Mouse (Mus musculus): ENCODE measurements at regions not wholly inside any gene's neighbourhood (a gene's known extent, or its start where the extent isn't known, plus 50 kb on each side); places are given as distances from the start of the nearest gene placed in this dataset.
A peak's percentile ranks its signal among the peaks of the same experiment; 100 is the strongest.

DNA sequence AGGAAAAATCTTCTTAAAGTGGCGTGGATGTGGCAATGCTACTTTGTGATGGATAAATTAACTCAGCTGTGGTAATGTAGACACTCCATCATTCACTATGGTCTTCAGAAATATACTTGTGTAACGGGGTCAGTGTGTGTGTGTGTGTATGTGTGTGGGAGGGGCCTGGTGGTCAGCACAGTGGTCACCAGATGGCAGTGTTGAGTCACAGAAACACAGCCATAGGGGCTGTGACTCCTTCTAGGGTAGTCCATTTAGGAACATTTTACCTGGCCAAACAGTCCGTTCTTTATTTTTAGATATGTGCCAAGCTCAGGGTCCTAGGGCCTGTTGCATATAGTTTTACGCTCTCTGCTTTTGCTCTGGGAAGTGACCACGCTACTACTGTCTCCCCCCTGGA lies 96.3 kb upstream of the Mphosph6 start:
- Histone ChIP-seq H3K9me3 (replicated peaks) (peaks cover 2% of the 10 kb centered on the region; the same call in 1 of the 2 replicates), H3K27me3 (replicated peaks) (no peaks in the 10 kb centered on the region), H3K9ac (no peak overlapping the region), H3K4me3 (no peak overlapping the region), H3K27ac (ENCODE audit: poor library complexity, severe bottlenecking) (no peak overlapping the region), H3K4me2 (no peak overlapping the region), H3K4me1 (replicated peaks) (no peaks in the 10 kb centered on the region), H3K36me3 (no peaks in the 10 kb centered on the region)
- no peak for ATAC-seq (ENCODE audit: insufficient number of reproducible peaks, low FRiP score)
- WGBS, result 68% methylated on average over 5 of the region's 5 CpGs

DNA sequence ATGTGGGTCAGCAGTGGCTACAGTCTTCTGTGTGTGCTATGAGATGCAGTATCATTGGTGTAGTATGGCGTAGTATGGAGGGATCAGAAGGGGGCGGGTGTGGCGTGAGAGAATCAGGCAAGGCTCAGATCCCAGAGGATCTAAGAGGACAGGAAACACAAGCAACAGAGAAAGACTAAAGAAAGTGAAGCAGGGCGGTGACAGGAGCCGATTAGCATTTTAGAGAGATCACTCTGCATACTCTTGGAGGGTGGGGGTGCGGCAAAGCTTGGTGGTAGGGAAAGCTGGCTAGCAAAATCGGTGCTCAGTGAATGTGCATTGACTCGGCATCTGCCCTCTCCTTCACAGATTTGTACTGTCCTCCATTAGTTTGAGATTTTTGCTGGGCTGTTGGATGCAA lies 93.1 kb upstream of the Mphosph6 start:
- ATAC-seq (ENCODE audit: insufficient number of reproducible peaks, low FRiP score), result no peak
- H3K27me3 ChIP-seq (replicated peaks), result no peaks in the 10 kb centered on the region
- no peak overlapping the region for H3K4me3 ChIP-seq
- 38% methylated on average over 8 of the region's 8 CpGs for WGBS
- no peaks in the 10 kb centered on the region for H3K4me1 ChIP-seq (replicated peaks)
- H3K4me2 ChIP-seq, result no peak overlapping the region
- H3K36me3 ChIP-seq, result no peaks in the 10 kb centered on the region
- H3K9me3 ChIP-seq (replicated peaks), result no peaks in the 10 kb centered on the region
- H3K9ac ChIP-seq, result no peak overlapping the region
- H3K27ac ChIP-seq (ENCODE audit: poor library complexity, severe bottlenecking), result no peak overlapping the region

DNA sequence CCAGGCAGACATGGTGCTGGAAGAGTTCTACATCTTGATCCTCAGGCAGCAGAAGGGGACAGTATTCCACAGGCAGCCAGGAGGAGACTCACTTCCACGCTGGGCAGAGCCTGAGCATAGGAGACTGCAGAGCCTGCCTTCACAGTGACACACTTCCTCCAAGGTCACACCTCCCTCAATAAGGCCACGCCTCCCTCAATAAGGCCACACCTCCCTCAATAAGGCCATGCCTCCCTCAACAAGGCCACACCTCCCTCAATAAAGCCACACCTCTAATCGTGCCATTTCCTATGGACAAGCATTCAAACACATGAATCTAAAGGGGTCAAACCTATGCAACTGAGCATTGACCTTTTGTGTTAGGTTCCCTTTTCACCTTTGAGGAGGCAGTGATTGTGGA lies 88.5 kb upstream of the Mphosph6 start:
- no peak overlapping the region for H3K4me3 ChIP-seq
- no peak overlapping the region for H3K4me2 ChIP-seq
- H3K9me3 ChIP-seq (replicated peaks), result no peaks in the 10 kb centered on the region
- no peaks in the 10 kb centered on the region for H3K36me3 ChIP-seq
- no peaks in the 10 kb centered on the region for H3K27me3 ChIP-seq (replicated peaks)
- no peak overlapping the region for H3K27ac ChIP-seq (ENCODE audit: poor library complexity, severe bottlenecking)
- H3K4me1 ChIP-seq (replicated peaks), result no peaks in the 10 kb centered on the region
- WGBS, result 69% methylated on average over 3 of the region's 3 CpGs
- H3K9ac ChIP-seq, result no peak overlapping the region
- ATAC-seq (ENCODE audit: insufficient number of reproducible peaks, low FRiP score), result no peak

DNA sequence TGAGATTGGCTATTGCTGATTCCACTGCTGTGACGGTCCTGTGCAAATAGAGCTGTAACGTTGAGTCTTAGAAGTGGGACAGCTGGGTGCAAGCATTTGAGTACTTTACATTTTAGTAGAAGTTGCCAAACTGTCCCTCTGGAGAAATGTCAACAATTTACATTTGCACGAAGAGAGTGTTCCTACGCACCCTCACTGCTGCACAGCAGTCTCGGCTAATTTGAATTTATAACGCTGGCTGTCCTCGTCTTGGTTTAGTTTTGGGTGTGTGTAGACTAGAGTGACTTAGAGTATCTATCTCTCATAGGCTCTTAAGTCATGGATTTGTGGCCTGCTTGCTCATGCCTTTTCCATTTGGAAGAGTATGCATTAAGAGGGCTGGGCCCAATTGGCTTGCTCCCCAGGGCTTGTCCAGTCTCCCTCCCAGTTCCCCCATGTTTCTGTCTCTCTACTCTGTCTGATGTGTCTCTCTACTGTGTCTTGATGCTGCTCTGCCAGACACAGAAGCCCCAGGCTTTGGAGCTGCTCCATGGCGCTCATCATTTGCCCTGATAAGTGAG lies 79.8 kb upstream of the Mphosph6 start:
- WGBS, result 88% methylated on average over 8 of the region's 8 CpGs
- Histone ChIP-seq H3K9ac (no peak overlapping the region), H3K4me1 (replicated peaks) (no peaks in the 10 kb centered on the region), H3K27ac (ENCODE audit: poor library complexity, severe bottlenecking) (no peak overlapping the region), H3K4me2 (no peak overlapping the region), H3K27me3 (replicated peaks) (no peaks in the 10 kb centered on the region), H3K9me3 (replicated peaks) (no peaks in the 10 kb centered on the region), H3K4me3 (no peak overlapping the region), H3K36me3 (no peaks in the 10 kb centered on the region)
- no peak for ATAC-seq (ENCODE audit: insufficient number of reproducible peaks, low FRiP score)

DNA sequence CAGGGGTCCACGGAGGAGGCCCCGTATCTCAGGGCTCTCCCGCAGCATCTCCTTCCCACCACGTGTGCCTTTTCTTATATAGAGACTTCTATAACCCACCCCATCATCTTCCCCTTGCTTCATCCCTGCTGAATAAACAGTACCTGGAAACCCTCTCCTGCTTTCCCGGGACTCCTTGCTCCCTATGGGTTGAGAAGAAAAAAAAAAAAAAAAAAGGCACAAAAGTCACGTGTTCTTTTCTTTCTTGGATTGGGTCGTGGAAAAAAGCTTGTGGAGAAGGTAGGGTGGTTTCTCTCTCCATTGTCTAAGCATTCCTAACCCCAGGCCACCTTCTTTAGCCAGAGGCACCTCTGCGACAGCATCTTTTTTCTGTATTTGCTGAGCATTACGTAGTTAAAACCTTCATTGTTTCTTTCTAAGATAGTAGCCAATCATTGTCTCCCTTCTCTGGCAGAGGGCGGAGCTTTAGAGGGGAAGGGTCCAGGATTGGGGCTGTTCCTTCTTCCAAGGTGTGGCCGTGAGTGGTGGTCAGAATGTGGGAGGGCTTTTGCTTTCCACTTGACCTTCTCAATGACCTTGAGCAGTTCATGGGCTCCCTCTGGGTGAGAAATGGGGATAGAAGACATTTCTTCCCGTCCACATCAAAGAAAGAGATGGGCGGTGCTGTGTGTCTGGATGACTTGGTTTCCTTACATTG lies 78.7 kb upstream of the Mphosph6 start:
- ATAC-seq (ENCODE audit: insufficient number of reproducible peaks, low FRiP score), result no peak
- Histone ChIP-seq H3K36me3 (no peaks in the 10 kb centered on the region), H3K4me2 (no peak overlapping the region), H3K27ac (ENCODE audit: poor library complexity, severe bottlenecking) (no peak overlapping the region), H3K9me3 (replicated peaks) (no peaks in the 10 kb centered on the region), H3K27me3 (replicated peaks) (no peaks in the 10 kb centered on the region), H3K9ac (no peak overlapping the region), H3K4me1 (replicated peaks) (no peaks in the 10 kb centered on the region), H3K4me3 (no peak overlapping the region)
- 67% methylated on average over 13 of the region's 13 CpGs for WGBS

DNA sequence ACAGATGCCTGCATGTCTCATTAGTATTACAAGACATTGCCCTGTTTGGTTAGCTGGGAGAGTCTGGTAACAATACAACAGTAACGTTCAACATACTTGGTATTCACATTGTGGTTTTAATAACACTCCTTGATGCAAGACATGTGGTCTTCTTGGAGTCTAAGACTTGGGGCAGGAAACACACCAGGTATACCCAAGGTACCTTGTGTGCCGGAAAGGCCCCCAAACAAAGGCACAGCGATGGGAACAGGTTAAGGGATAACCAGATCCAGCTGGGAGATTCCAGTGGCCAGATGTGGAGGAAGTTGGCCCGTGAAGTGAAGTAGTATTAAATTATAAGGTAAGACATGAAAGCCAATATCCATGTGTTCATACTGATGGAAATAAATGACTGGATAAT lies 71.9 kb upstream of the Mphosph6 start:
- ATAC-seq (ENCODE audit: insufficient number of reproducible peaks, low FRiP score), result no peak
- no peaks in the 10 kb centered on the region for H3K9me3 ChIP-seq (replicated peaks)
- H3K27me3 ChIP-seq (replicated peaks), result no peaks in the 10 kb centered on the region
- H3K9ac ChIP-seq, result no peak overlapping the region
- H3K4me3 ChIP-seq, result no peak overlapping the region
- 80% methylated on average over 4 of the region's 4 CpGs for WGBS
- no peak overlapping the region for H3K4me2 ChIP-seq
- H3K27ac ChIP-seq (ENCODE audit: poor library complexity, severe bottlenecking), result no peak overlapping the region
- H3K36me3 ChIP-seq, result no peaks in the 10 kb centered on the region
- H3K4me1 ChIP-seq (replicated peaks), result no peaks in the 10 kb centered on the region

DNA sequence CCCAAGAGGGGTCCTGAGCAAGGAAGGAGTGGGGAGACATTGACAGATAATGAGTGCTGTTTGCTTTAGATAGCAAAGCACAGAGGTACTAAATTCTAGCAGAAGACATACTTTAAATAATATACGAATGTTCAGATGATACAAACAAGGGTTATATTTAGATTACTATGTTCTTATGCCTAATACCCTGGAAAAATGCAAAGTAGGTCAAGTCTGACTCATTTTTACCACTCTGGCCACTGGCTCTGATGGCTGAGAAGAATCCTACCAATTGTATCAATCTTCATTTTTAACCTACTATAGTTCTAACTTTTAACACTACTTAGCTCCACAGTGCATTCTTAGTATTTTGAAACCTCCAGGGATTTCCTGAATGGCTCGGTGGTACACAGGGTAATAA lies 65.4 kb upstream of the Mphosph6 start:
- no peak overlapping the region for H3K4me3 ChIP-seq
- WGBS, result 64% methylated on average over 2 of the region's 2 CpGs
- ATAC-seq (ENCODE audit: insufficient number of reproducible peaks, low FRiP score), result no peak
- H3K4me1 ChIP-seq (replicated peaks), result no peaks in the 10 kb centered on the region
- no peaks in the 10 kb centered on the region for H3K9me3 ChIP-seq (replicated peaks)
- no peak overlapping the region for H3K27ac ChIP-seq (ENCODE audit: poor library complexity, severe bottlenecking)
- H3K36me3 ChIP-seq, result no peaks in the 10 kb centered on the region
- no peak overlapping the region for H3K9ac ChIP-seq
- H3K4me2 ChIP-seq, result no peak overlapping the region
- 0 out of 2 replicates have a peak, but pooled peaks cover 2% of the 10 kb centered on the region for H3K27me3 ChIP-seq (replicated peaks)

DNA sequence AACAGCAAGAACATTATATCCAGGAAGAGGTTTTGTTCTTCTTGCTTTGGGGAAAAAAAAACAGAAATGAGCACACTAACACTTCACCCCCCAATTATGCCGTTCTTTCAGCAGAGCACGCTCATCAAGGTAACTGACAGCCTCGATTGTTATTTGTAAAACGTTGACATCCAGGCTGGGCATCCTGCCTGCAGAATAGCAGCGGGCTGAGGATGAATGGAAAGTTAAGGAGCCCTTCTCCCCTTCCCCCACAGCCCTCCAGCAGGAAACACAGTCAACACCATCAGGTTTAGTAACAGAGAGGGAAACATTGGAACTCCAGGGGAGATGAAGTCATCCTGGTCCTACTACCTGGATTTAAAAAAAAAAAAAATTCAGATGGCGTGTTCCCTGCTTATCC lies 63.3 kb upstream of the Mphosph6 start:
- Histone ChIP-seq H3K4me3 (no peak overlapping the region), H3K4me1 (replicated peaks) (peaks cover 1% of the 10 kb centered on the region; the same call in 1 of the 2 replicates), H3K36me3 (no peaks in the 10 kb centered on the region), H3K27me3 (replicated peaks) (0 out of 2 replicates have a peak, but pooled peaks cover 2% of the 10 kb centered on the region), H3K4me2 (no peak overlapping the region), H3K27ac (ENCODE audit: poor library complexity, severe bottlenecking) (no peak overlapping the region), H3K9ac (no peak overlapping the region), H3K9me3 (replicated peaks) (no peaks in the 10 kb centered on the region)
- no peak for ATAC-seq (ENCODE audit: insufficient number of reproducible peaks, low FRiP score)
- 29% methylated on average over 6 of the region's 6 CpGs for WGBS

DNA sequence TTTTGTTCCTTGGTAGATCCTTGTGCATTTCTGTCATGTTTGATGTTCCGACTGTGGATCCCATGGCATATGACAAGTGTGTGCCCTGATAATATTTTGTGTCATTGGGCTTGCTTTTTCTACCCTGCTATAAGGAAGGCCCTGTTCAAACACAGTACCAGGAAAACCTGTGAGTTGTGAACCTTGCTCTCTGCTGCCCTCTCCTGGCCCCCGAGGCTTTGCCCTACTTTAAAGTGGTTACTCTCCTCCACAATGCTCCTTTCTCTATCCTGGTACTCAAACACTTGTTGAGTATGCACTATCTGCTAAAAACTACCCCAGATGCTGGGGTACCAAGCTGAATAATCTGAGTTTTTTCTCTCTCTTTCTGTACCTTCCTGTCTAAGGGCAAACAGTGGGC lies 62.1 kb upstream of the Mphosph6 start:
- Histone ChIP-seq H3K36me3 (no peaks in the 10 kb centered on the region), H3K4me3 (no peak overlapping the region), H3K27ac (ENCODE audit: poor library complexity, severe bottlenecking) (no peak overlapping the region), H3K4me2 (no peak overlapping the region), H3K9me3 (replicated peaks) (no peaks in the 10 kb centered on the region), H3K9ac (no peak overlapping the region), H3K4me1 (replicated peaks) (peaks cover 3% of the 10 kb centered on the region; the same call in 1 of the 2 replicates), H3K27me3 (replicated peaks) (0 out of 2 replicates have a peak, but pooled peaks cover 2% of the 10 kb centered on the region)
- WGBS, result 32% methylated on average over 2 of the region's 2 CpGs
- ATAC-seq (ENCODE audit: insufficient number of reproducible peaks, low FRiP score), result no peak

DNA sequence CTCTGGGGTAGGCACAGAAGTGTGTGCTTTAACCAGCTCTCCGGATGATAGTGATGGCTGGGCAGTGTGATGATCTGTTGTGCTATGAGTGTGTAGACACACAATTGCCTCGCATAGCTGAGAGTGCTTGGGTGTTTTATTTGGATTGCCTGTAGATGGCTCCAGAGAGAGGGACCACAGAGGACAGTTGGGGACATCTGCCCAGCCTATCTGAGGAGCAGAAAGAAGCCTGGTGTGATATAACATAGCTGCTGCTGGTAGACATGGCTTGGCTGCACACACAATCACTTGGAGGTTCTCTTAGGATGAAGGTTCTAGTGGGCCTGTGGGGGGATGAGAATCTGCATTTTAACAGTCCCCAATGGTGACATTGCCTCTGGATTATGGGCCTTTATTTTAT lies 60.6 kb upstream of the Mphosph6 start:
- no peaks in the 10 kb centered on the region for H3K9me3 ChIP-seq (replicated peaks)
- H3K27ac ChIP-seq (ENCODE audit: poor library complexity, severe bottlenecking), result no peak overlapping the region
- no peak overlapping the region for H3K4me2 ChIP-seq
- no peak overlapping the region for H3K4me3 ChIP-seq
- 66% methylated on average over 2 of the region's 2 CpGs for WGBS
- ATAC-seq (ENCODE audit: insufficient number of reproducible peaks, low FRiP score), result no peak
- H3K36me3 ChIP-seq, result no peaks in the 10 kb centered on the region
- H3K27me3 ChIP-seq (replicated peaks), result 0 out of 2 replicates have a peak, but pooled peaks cover 2% of the 10 kb centered on the region
- no peak overlapping the region for H3K9ac ChIP-seq
- H3K4me1 ChIP-seq (replicated peaks), result peaks cover 3% of the 10 kb centered on the region; the same call in 1 of the 2 replicates

DNA sequence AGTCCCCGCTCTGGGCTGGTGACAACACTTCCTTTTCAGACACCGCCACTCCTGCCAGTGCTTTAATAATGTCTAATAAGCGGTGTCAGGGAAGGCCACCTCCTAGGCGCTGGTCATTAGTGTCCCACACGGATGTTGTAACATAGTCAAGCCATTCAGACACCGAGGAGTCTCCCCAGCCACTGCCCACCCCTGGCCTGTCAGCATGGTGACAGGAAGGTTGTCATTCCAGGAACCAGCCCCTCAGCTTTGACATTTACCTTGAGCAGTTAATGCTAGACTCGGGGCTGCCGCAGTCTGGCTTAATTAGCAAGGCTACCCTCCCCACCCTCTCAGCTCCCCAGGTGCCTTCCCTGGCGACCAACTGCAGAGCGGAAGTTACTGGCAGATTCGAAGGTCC lies 58.0 kb upstream of the Mphosph6 start:
- Histone ChIP-seq H3K9ac (no peak overlapping the region), H3K4me2 (peak overlapping the region; percentile 53), H3K36me3 (no peaks in the 10 kb centered on the region), H3K27ac (ENCODE audit: poor library complexity, severe bottlenecking) (no peak overlapping the region), H3K9me3 (replicated peaks) (no peaks in the 10 kb centered on the region), H3K4me3 (peak overlapping the region; percentile 3; the same call in 1 of the 2 replicates), H3K4me1 (replicated peaks) (peaks cover 3% of the 10 kb centered on the region; the same call in 1 of the 2 replicates), H3K27me3 (replicated peaks) (no peaks in the 10 kb centered on the region)
- no peak for ATAC-seq (ENCODE audit: insufficient number of reproducible peaks, low FRiP score)
- WGBS, result 8% methylated on average over 11 of the region's 11 CpGs

DNA sequence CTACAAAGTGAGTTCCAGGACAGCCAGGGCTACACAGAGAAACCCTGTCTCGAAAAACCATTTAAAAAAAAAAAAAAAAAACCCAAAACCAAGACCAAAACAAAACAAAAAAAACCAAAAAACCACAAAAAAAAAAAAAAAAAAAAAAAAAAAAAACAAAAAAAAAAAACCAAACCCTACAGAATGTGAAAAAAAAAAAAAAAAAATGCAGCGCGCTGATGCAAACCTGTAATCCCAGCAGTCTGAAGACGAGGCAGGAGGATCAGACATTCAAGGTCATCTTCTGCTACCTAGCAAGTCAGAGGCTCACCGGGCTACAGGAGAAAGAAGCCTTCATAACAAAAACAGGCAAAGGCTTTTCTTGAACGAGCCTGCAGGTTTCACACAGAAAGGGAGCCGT lies 57.4 kb upstream of the Mphosph6 start:
- H3K27ac ChIP-seq (ENCODE audit: poor library complexity, severe bottlenecking), result no peak overlapping the region
- H3K36me3 ChIP-seq, result no peaks in the 10 kb centered on the region
- ATAC-seq (ENCODE audit: insufficient number of reproducible peaks, low FRiP score), result no peak
- H3K4me2 ChIP-seq, result no peak overlapping the region
- 59% methylated on average over 7 of the region's 7 CpGs for WGBS
- no peaks in the 10 kb centered on the region for H3K27me3 ChIP-seq (replicated peaks)
- peaks cover 7% of the 10 kb centered on the region for H3K4me1 ChIP-seq (replicated peaks)
- no peak overlapping the region for H3K4me3 ChIP-seq
- no peak overlapping the region for H3K9ac ChIP-seq
- H3K9me3 ChIP-seq (replicated peaks), result no peaks in the 10 kb centered on the region
